Mouse (Mus musculus): Measurements from ENCODE around the gene Olfr718-ps1. TPM values are rescaled to one million over a fixed set of nuclear protein-coding genes. Genes with fewer than 3 reads are reported as not detected.
"Not testable (repeated sequence)": the region's sequence is repeated elsewhere in the genome, so short reads cannot be mapped to it uniquely, and the experiment has no call there.

The Olfr718-ps1 gene
- polyA plus RNA-seq, 1 experiment = not detected

DNA sequence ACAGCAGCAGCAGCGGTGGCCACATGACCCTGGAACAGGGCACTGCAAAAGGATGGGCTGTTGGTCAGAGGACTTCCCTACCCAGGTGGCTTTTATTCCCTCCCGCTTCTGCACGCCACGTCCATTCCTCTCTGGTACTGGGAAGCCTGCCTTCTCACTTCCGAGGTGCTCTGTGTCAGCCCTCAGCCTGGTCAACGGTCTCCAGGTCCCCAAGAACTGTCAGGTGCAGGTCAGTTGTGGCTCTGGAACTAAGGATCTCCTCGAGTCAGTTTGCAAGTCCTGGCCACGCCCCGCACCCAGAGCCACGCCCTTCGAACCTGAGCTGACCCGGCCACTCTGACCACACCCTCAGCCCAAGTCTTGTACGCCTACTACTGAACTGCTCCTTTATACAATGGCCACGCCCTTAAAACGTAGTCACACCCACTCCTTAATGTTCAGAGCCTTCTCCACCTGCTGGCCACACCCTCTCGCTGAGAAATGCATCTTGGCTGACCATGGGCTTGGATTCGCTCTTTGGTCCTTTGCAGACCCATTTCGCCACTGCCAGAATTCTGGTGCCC, 18.2 kb upstream of the Olfr718-ps1 start:
- Histone ChIP-seq H3K4me1 (ENCODE audit: control insufficient read depth, insufficient read depth, low read length) (no peaks in the 10 kb centered on the region), H3K27ac (ENCODE audit: insufficient read depth, low read length) (no peak overlapping the region), H3K4me3 (ENCODE audit: insufficient read depth, low read length) (no peak overlapping the region)
- TF ChIP-seq POLR2A (IDR thresholded peaks at IDR 0.05; ENCODE audit: low read depth, low read length) = no peak
- TF ChIP-seq CTCF (IDR thresholded peaks at IDR 0.05; ENCODE audit: borderline replicate concordance, insufficient read depth, low read length) = no peak

- TF ChIP-seq CTCF (IDR thresholded peaks at IDR 0.05; ENCODE audit: borderline replicate concordance, insufficient read depth, low read length) (no peak), POLR2A (IDR thresholded peaks at IDR 0.05; ENCODE audit: low read depth, low read length) (no peak)
- Histone ChIP-seq H3K4me3 (ENCODE audit: insufficient read depth, low read length) (no peak overlapping the region), H3K4me1 (ENCODE audit: control insufficient read depth, insufficient read depth, low read length) (no peaks in the 10 kb centered on the region), H3K27ac (ENCODE audit: insufficient read depth, low read length) (no peak overlapping the region)
Observed at GRCm38 (mm10) chr5:143155534-143155933, 8.2 kb upstream of the Olfr718-ps1 start.

DNA sequence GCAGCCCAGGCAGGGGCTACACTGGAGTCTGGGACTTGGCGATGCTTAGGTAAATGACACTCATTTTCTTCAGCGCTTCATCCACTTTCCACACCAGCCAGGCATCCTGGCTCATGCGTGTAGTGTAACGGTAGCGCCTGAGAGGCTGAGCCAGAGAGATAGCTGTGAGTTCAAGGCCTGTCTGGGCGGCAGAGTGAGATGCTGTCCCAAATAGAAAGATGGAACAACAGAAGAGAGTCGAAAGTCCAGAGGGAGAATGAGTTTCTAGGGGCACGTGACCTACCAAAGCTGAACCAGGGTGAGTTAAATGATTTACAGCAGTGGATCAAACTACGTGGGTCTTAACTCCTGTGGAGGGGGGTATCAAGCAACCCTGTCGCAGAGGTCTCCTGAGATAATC, 6.4 kb upstream of the Olfr718-ps1 start:
- no peaks in the 10 kb centered on the region for H3K4me1 ChIP-seq (ENCODE audit: control insufficient read depth, insufficient read depth, low read length)
- TF ChIP-seq CTCF (IDR thresholded peaks at IDR 0.05; ENCODE audit: borderline replicate concordance, insufficient read depth, low read length) = no peak
- TF ChIP-seq POLR2A (IDR thresholded peaks at IDR 0.05; ENCODE audit: low read depth, low read length) = no peak
- H3K4me3 ChIP-seq (ENCODE audit: insufficient read depth, low read length) = no peak overlapping the region
- H3K27ac ChIP-seq (ENCODE audit: insufficient read depth, low read length) = no peak overlapping the region

- no peaks in the 10 kb centered on the region for H3K4me1 ChIP-seq (ENCODE audit: control insufficient read depth, insufficient read depth, low read length)
- H3K4me3 ChIP-seq (ENCODE audit: insufficient read depth, low read length) = no peak overlapping the region
- TF ChIP-seq POLR2A (IDR thresholded peaks at IDR 0.05; ENCODE audit: low read depth, low read length) = no peak
- TF ChIP-seq CTCF (IDR thresholded peaks at IDR 0.05; ENCODE audit: borderline replicate concordance, insufficient read depth, low read length) = no peak
- H3K27ac ChIP-seq (ENCODE audit: insufficient read depth, low read length) = no peak overlapping the region
Observed at GRCm38 (mm10) chr5:143150044-143150443, 2.7 kb upstream of the Olfr718-ps1 start.

DNA sequence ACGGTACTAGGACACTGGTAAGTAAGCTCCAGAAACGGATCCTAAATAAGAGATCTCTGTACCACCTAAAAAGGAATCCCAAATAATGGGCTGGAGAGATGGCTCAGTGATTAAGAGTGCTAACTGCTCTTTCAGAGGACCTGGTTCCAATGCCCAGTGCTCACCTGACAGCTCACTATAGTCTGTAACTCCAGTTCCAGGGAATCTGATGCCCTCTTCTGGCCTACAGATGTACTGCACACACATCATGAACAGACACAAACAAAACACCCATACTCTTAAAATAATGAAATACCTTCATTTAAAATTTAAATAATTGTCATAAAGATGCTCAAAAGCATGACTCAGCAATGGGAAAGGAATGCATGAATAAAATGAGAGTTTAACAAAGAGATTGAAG, 2.2 kb upstream of the Olfr718-ps1 start:
- no peaks in the 10 kb centered on the region for H3K4me1 ChIP-seq (ENCODE audit: control insufficient read depth, insufficient read depth, low read length)
- H3K4me3 ChIP-seq (ENCODE audit: insufficient read depth, low read length) = no peak overlapping the region
- H3K27ac ChIP-seq (ENCODE audit: insufficient read depth, low read length) = no peak overlapping the region
- TF ChIP-seq CTCF (IDR thresholded peaks at IDR 0.05; ENCODE audit: borderline replicate concordance, insufficient read depth, low read length) = no peak
- TF ChIP-seq POLR2A (IDR thresholded peaks at IDR 0.05; ENCODE audit: low read depth, low read length) = no peak

- H3K4me3 ChIP-seq (ENCODE audit: insufficient read depth, low read length) = no peak overlapping the region
- TF ChIP-seq POLR2A (IDR thresholded peaks at IDR 0.05; ENCODE audit: low read depth, low read length) (no peak), CTCF (IDR thresholded peaks at IDR 0.05; ENCODE audit: borderline replicate concordance, insufficient read depth, low read length) (no peak)
- no peaks in the 10 kb centered on the region for H3K4me1 ChIP-seq (ENCODE audit: control insufficient read depth, insufficient read depth, low read length)
- H3K27ac ChIP-seq (ENCODE audit: insufficient read depth, low read length) = no peak overlapping the region
Observed at GRCm38 (mm10) chr5:143148661-143149060, 1.3 kb upstream of the Olfr718-ps1 start.

GRCm38 (mm10) chr5:143137580-143137979, 9.8 kb downstream of the Olfr718-ps1 start:
- H3K4me1 ChIP-seq (ENCODE audit: control insufficient read depth, insufficient read depth, low read length) = no peaks in the 10 kb centered on the region
- TF ChIP-seq CTCF (IDR thresholded peaks at IDR 0.05; ENCODE audit: borderline replicate concordance, insufficient read depth, low read length) = no peak
- TF ChIP-seq POLR2A (IDR thresholded peaks at IDR 0.05; ENCODE audit: low read depth, low read length) = no peak
- H3K27ac ChIP-seq (ENCODE audit: insufficient read depth, low read length) = no peak overlapping the region
- no peak overlapping the region for H3K4me3 ChIP-seq (ENCODE audit: insufficient read depth, low read length)

- no peaks in the 10 kb centered on the region for H3K4me1 ChIP-seq (ENCODE audit: control insufficient read depth, insufficient read depth, low read length)
- no peak overlapping the region for H3K27ac ChIP-seq (ENCODE audit: insufficient read depth, low read length)
- TF ChIP-seq POLR2A (IDR thresholded peaks at IDR 0.05; ENCODE audit: low read depth, low read length) = no peak
- no peak for TF ChIP-seq CTCF (IDR thresholded peaks at IDR 0.05; ENCODE audit: borderline replicate concordance, insufficient read depth, low read length)
- no peak overlapping the region for H3K4me3 ChIP-seq (ENCODE audit: insufficient read depth, low read length)
Observed at GRCm38 (mm10) chr5:143135042-143135441, 12.3 kb downstream of the Olfr718-ps1 start.

DNA sequence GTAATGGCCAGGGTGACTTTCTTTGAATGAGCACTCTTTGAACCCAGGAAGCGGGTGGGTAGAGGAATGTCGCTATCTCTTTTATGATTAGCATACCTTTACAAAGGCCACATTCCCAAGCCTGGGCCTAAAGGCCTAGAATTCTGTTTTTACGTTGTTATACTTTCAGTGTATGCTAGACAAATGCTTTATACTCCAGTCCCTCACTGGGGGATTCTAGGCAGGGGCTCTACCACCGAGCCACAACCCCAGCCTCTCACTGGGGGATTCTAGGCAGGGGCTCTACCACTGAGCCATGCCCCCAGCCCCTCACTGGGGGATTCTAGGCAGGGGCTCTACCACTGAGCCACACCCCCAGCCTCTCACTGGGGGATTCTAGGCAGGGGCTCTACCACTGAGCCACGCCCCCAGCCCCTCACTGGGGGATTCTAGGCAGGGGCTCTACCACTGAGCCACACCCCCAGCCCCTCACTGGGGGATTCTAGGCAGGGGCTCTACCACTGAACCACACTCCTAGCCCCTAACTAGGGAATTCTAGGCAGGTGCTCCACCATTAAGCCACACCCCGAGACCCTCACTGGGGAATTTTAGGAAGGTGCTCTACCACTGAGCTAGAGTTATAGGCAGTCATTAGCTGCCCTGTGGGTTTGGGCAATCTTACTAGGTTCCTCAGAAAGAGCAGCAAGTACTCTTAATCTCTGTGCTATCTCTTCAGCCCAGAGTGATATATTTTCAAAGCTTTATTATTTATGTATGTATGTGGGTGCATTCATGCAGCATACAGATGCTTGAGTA, 13.0 kb downstream of the Olfr718-ps1 start:
- not testable (repeated sequence) for H3K4me1 ChIP-seq (ENCODE audit: control insufficient read depth, insufficient read depth, low read length); H3K27ac ChIP-seq (ENCODE audit: insufficient read depth, low read length); H3K4me3 ChIP-seq (ENCODE audit: insufficient read depth, low read length)

GRCm38 (mm10) chr5:143132935-143133514, 14.4 kb downstream of the Olfr718-ps1 start:
- Histone ChIP-seq H3K4me1 (ENCODE audit: control insufficient read depth, insufficient read depth, low read length) (no peaks in the 10 kb centered on the region; the same call in 1 of the 2 replicates), H3K4me3 (ENCODE audit: insufficient read depth, low read length) (no peak overlapping the region), H3K27ac (ENCODE audit: insufficient read depth, low read length) (no peak overlapping the region)
- TF ChIP-seq POLR2A (IDR thresholded peaks at IDR 0.05; ENCODE audit: low read depth, low read length) = no peak
- TF ChIP-seq CTCF (IDR thresholded peaks at IDR 0.05; ENCODE audit: borderline replicate concordance, insufficient read depth, low read length) = no peak
